Mouse (Mus musculus) cortical plate, adult 2 months (tissue): ENCODE measurements at regions not wholly inside any gene's neighbourhood (a gene's known extent, or its start where the extent isn't known, plus 50 kb on each side); places are given as distances from the start of the nearest gene placed in this dataset.

Experiments
- H3K27ac ChIP-seq: fragments of 200-500 bp; 2 replicates; pipeline ENCODE4 v1.5.1; 2012; ENCODE audit warnings: low read length, control low read depth, inconsistent platforms; ENCODE audit not compliant: insufficient read depth
- H3K4me1 ChIP-seq: fragments of 200-500 bp; 2 replicates; pipeline ENCODE4 v1.6.1; 2011; ENCODE audit warnings: low read length; ENCODE audit not compliant: control insufficient read depth, insufficient read depth
- H3K4me3 ChIP-seq: fragments of 200-500 bp; 2 replicates; pipeline ENCODE4 v1.5.1; 2011; ENCODE audit warnings: mild to moderate bottlenecking, low read length, control low read depth; ENCODE audit not compliant: insufficient read depth
- CTCF ChIP-seq: fragments of 200-500 bp; IDR thresholded peaks from 2 replicates; pipeline ENCODE4 v1.5.1; 2011; ENCODE audit warnings: mild to moderate bottlenecking, control low read depth, low read length; ENCODE audit not compliant: insufficient read depth; ENCODE audit errors: extremely low read depth
- POLR2A ChIP-seq: fragments of 200-500 bp; IDR thresholded peaks from 2 replicates; pipeline ENCODE4 v1.6.1; 2011; ENCODE audit warnings: mild to moderate bottlenecking, low read length, control low read depth; ENCODE audit not compliant: insufficient read depth; ENCODE audit errors: extremely low read depth

GRCm38 (mm10) chr9:113601451-113601850 lies 106.6 kb downstream of the Pdcd6ip start:
- TF ChIP-seq POLR2A (no peak), CTCF (no peak)
- H3K4me1 ChIP-seq = no peaks in the 10 kb centered on the region

GRCm38 (mm10) chr9:113587260-113587659 lies 120.8 kb downstream of the Pdcd6ip start:
- TF ChIP-seq CTCF (peak; percentile 29; the same call in 1 of the 2 replicates), POLR2A (no peak)

More at GRCm38 (mm10) chr9:113601451-113601850, 106.6 kb downstream of the Pdcd6ip start:
- Histone ChIP-seq H3K27ac (no peak overlapping the region), H3K4me3 (no peak overlapping the region)

GRCm38 (mm10) chr9:113586477-113586876 lies 121.6 kb downstream of the Pdcd6ip start:
- TF ChIP-seq CTCF (no peak), POLR2A (no peak)
- H3K27ac ChIP-seq = no peak overlapping the region
- no peak overlapping the region for H3K4me3 ChIP-seq
- H3K4me1 ChIP-seq = no peaks in the 10 kb centered on the region

More at GRCm38 (mm10) chr9:113587260-113587659, 120.8 kb downstream of the Pdcd6ip start:
- Histone ChIP-seq H3K27ac (no peak overlapping the region), H3K4me3 (no peak overlapping the region), H3K4me1 (no peaks in the 10 kb centered on the region)

- Histone ChIP-seq H3K27ac (no peak overlapping the region), H3K4me3 (no peak overlapping the region), H3K4me1 (no peaks in the 10 kb centered on the region)
- TF ChIP-seq CTCF (no peak), POLR2A (no peak)
Measured at GRCm38 (mm10) chr9:113578221-113578620, 129.8 kb downstream of the Pdcd6ip start.

- no peak overlapping the region for H3K4me3 ChIP-seq
- TF ChIP-seq POLR2A = no peak
- TF ChIP-seq CTCF = no peak
- no peaks in the 10 kb centered on the region for H3K4me1 ChIP-seq
- H3K27ac ChIP-seq = no peak overlapping the region
Measured at GRCm38 (mm10) chr9:113568849-113569248, 139.2 kb downstream of the Pdcd6ip start.

- Histone ChIP-seq H3K4me3 (no peak overlapping the region), H3K27ac (no peak overlapping the region)
- TF ChIP-seq CTCF = no peak
- TF ChIP-seq POLR2A = no peak
Measured at GRCm38 (mm10) chr9:113567705-113568104, 140.4 kb downstream of the Pdcd6ip start.

GRCm38 (mm10) chr9:113566620-113567019 lies 141.4 kb downstream of the Pdcd6ip start:
- no peak overlapping the region for H3K4me3 ChIP-seq
- TF ChIP-seq CTCF (no peak), POLR2A (no peak)
- no peaks in the 10 kb centered on the region for H3K4me1 ChIP-seq
- no peak overlapping the region for H3K27ac ChIP-seq

More at GRCm38 (mm10) chr9:113567705-113568104, 140.4 kb downstream of the Pdcd6ip start:
- H3K4me1 ChIP-seq = no peaks in the 10 kb centered on the region

- Histone ChIP-seq H3K4me1 (no peaks in the 10 kb centered on the region), H3K4me3 (no peak overlapping the region), H3K27ac (no peak overlapping the region)
- TF ChIP-seq POLR2A (no peak), CTCF (no peak)
Measured at GRCm38 (mm10) chr9:113553911-113554310, 154.1 kb downstream of the Pdcd6ip start.

GRCm38 (mm10) chr9:113547458-113547857 lies 160.6 kb downstream of the Pdcd6ip start:
- TF ChIP-seq POLR2A (no peak), CTCF (no peak)
- H3K4me3 ChIP-seq = no peak overlapping the region
- H3K4me1 ChIP-seq = no peaks in the 10 kb centered on the region
- H3K27ac ChIP-seq = no peak overlapping the region

GRCm38 (mm10) chr9:113528586-113528985 lies 179.5 kb downstream of the Pdcd6ip start:
- TF ChIP-seq CTCF (peak; percentile 66), POLR2A (no peak)
- H3K4me1 ChIP-seq = peaks cover 2% of the 10 kb centered on the region; the same call in 1 of the 2 replicates
- no peak overlapping the region for H3K27ac ChIP-seq
- no peak overlapping the region for H3K4me3 ChIP-seq

GRCm38 (mm10) chr9:113524307-113524706 lies 183.8 kb downstream of the Pdcd6ip start:
- TF ChIP-seq CTCF (no peak), POLR2A (no peak)
- Histone ChIP-seq H3K27ac (0 out of 2 replicates have a peak overlapping the region, but pooled peaks have one; percentile 11), H3K4me3 (no peak overlapping the region), H3K4me1 (peaks cover 5% of the 10 kb centered on the region; the same call in 1 of the 2 replicates)
